Mouse (Mus musculus) retina, embryonic 14.5 days (tissue): Measurements from ENCODE around the gene Slc25a36.

ENCODE experiments used
- DNase-seq: peaks from one replicate; pipeline ENCODE4 v3.0.0-alpha.2; 2015; ENCODE audit warnings: low spot score

The Slc25a36 gene

GRCm38 (mm10) chr9:97041633-97042032 is 69.3 kb downstream of the Slc25a36 start:
- no peak for DNase-seq

- DNase-seq, result no peak
These were observed 72.9 kb downstream of the Slc25a36 start for GRCm38 (mm10) chr9:97038010-97038409.

- no peak for DNase-seq
These were observed 74.3 kb downstream of the Slc25a36 start for GRCm38 (mm10) chr9:97036656-97037055.

GRCm38 (mm10) chr9:97027361-97027760 is 83.6 kb downstream of the Slc25a36 start:
- no peak for DNase-seq

GRCm38 (mm10) chr9:97026006-97026405 is 85.0 kb downstream of the Slc25a36 start:
- no peak for DNase-seq
